Mouse (Mus musculus) ES-Bruce4 (cell line): ENCODE data around the gene Swi5.

Experiments used
- CTCF ChIP-seq: IDR thresholded peaks from one replicate; pipeline ENCODE4 v1.8.1; 2011; ENCODE audit warnings: low read depth, low read length
- EP300 ChIP-seq: IDR thresholded peaks from 2 replicates; pipeline ENCODE4 v1.6.1; 2011; ENCODE audit warnings: low read depth, low read length; ENCODE audit not compliant: insufficient read depth

- TF ChIP-seq EP300, result no peak
- TF ChIP-seq CTCF, result peak; percentile 82
These were observed 5.1 kb downstream of the Swi5 start for GRCm38 (mm10) chr2:32282727-32283126.
